Comparison of ENCODE assay signal across 10 mouse cellular contexts in genomic region chr8:11705818-11706217, GRCm38 (mm10). TPM values are rescaled to one million over a fixed set of nuclear protein-coding genes. Genes with fewer than 3 reads are reported as not detected.
DNase-seq lines count a peak whose midpoint lies in the region; ATAC-seq and TF ChIP-seq lines count a peak whose summit lies in the region.
"Had no signal": no experiment of that assay in that cellular context is flagged by ENCODE, and none has a peak within 500 bp of the region (broad histone marks: within the 10 kb centered on the region; RNA-seq: fewer than 3 reads in every experiment).

No protein-coding gene starts in this region.

- peaks cover 6% of the 10 kb centered on the region for H3K27me3 ChIP-seq in limb, embryonic 13.5 days
- H3K27me3 ChIP-seq in limb, embryonic 10.5 days (ENCODE audit: low read depth, poor library complexity, severe bottlenecking) = no peaks in the 10 kb centered on the region
- H3K27me3 ChIP-seq in thymus, adult 2 months (ENCODE audit: control insufficient read depth, insufficient read depth, low read length) = no peaks in the 10 kb centered on the region; the same call in 1 of the 2 replicates
- H3K27me3 ChIP-seq in neural tube, embryonic 15.5 days (replicated peaks) = no peaks in the 10 kb centered on the region; the same call in 1 of the 2 replicates

- no peak overlapping the region for H3K4me3 ChIP-seq in limb, embryonic 13.5 days
- H3K4me3 ChIP-seq in limb, embryonic 10.5 days = no peak overlapping the region
- no peak overlapping the region for H3K4me3 ChIP-seq in thymus, adult 2 months (ENCODE audit: control insufficient read depth, insufficient read depth, low read length)
- no peak overlapping the region for H3K4me3 ChIP-seq in neural tube, embryonic 15.5 days (replicated peaks)

- intact Hi-C loops in left cerebral cortex, postnatal 14 days (cut with DNase I) = loop anchor here (10.0 kb wide), 1 partner anchor 271 kb away; no protein-coding TSS in a partner anchor

- H3K9me3 ChIP-seq in limb, embryonic 13.5 days = no peaks in the 10 kb centered on the region
- H3K9me3 ChIP-seq in limb, embryonic 10.5 days (replicated peaks) = no peaks in the 10 kb centered on the region
- no peaks in the 10 kb centered on the region for H3K9me3 ChIP-seq in neural tube, embryonic 15.5 days (replicated peaks)

- WGBS in limb, embryonic 13.5 days = 83% methylated on average over 12 of the region's 12 CpGs
- WGBS in limb, embryonic 10.5 days = 92% methylated on average over 12 of the region's 12 CpGs
- WGBS in thymus, adult 2 months = 95% methylated on average over 12 of the region's 12 CpGs
- WGBS in neural tube, embryonic 15.5 days = 80% methylated on average over 12 of the region's 12 CpGs

- H3K27ac ChIP-seq in limb, embryonic 13.5 days = no peak overlapping the region
- H3K27ac ChIP-seq in limb, embryonic 10.5 days = no peak overlapping the region
- H3K27ac ChIP-seq in thymus, adult 2 months (ENCODE audit: control insufficient read depth, insufficient read depth, low read length) = no peak overlapping the region
- no peak overlapping the region for H3K27ac ChIP-seq in neural tube, embryonic 15.5 days (replicated peaks)

- no peak overlapping the region for H3K9ac ChIP-seq in limb, embryonic 13.5 days
- H3K9ac ChIP-seq in neural tube, embryonic 15.5 days (replicated peaks) = no peak overlapping the region

- no peaks in the 10 kb centered on the region for H3K36me3 ChIP-seq in limb, embryonic 13.5 days
- no peaks in the 10 kb centered on the region for H3K36me3 ChIP-seq in limb, embryonic 10.5 days
- no peaks in the 10 kb centered on the region for H3K36me3 ChIP-seq in thymus, adult 2 months (ENCODE audit: control insufficient read depth, insufficient read depth, low read length)
- H3K36me3 ChIP-seq in neural tube, embryonic 15.5 days = no peaks in the 10 kb centered on the region

- no peak for DNase-seq in limb, embryonic 10.5 days (ENCODE audit: low spot score)
- DNase-seq in gastrocnemius, postnatal 25 days = peak; percentile 67
- peak; percentile 69 to 73 for DNase-seq in left cerebral cortex, postnatal 14 days (ENCODE audit: low spot score in 2 of 2)
- DNase-seq in right cerebral cortex, postnatal 4 days = peak; percentile 43
- no peak for DNase-seq in thymus, adult 2 months
- no peak for DNase-seq in retina, embryonic 14.5 days (ENCODE audit: low spot score)

- no peaks in the 10 kb centered on the region for H3K4me1 ChIP-seq in limb, embryonic 13.5 days
- H3K4me1 ChIP-seq in limb, embryonic 10.5 days = peaks cover 7% of the 10 kb centered on the region
- H3K4me1 ChIP-seq in thymus, adult 2 months (replicated peaks; ENCODE audit: control insufficient read depth, insufficient read depth, low read length) = no peaks in the 10 kb centered on the region
- H3K4me1 ChIP-seq in neural tube, embryonic 15.5 days = no peaks in the 10 kb centered on the region

- ATAC-seq in limb, embryonic 13.5 days (ENCODE audit: low FRiP score, low read depth) = 0 out of 2 replicates have a peak, but pooled peaks have one; percentile 42
- ATAC-seq in neural tube, embryonic 15.5 days (ENCODE audit: low FRiP score) = no peak
- ATAC-seq: inflammation-experienced regulatory T-cells, adult 6 months had no signal

- TF ChIP-seq CTCF in thymus, adult 2 months (IDR thresholded peaks at IDR 0.05; ENCODE audit: borderline replicate concordance, control insufficient read depth, extremely low read depth, insufficient read depth, low read length, poor library complexity) = no peak

- TF ChIP-seq POLR2A in thymus, adult 2 months (IDR thresholded peaks at IDR 0.05; ENCODE audit: control insufficient read depth, extremely low read depth, insufficient read depth, low read length, poor library complexity) = no peak

- no peak overlapping the region for H3K4me2 ChIP-seq in limb, embryonic 13.5 days (replicated peaks)
- H3K4me2 ChIP-seq in neural tube, embryonic 15.5 days = no peak overlapping the region

RNA-seq across cellular contexts. Expression of gene 1700016D06Rik, which starts 5.0 kb away (rescaled TPM):
- 0.11 TPM in 1 of 2 replicates, not detected in the other for polyA plus RNA-seq in limb, embryonic 13.5 days (2015; fragmentation: Nextera tagmentation; extraction: Ambion mirVana)
- polyA plus RNA-seq in limb, embryonic 10.5 days (2016; fragmentation: Nextera tagmentation; extraction: Ambion mirVana) = 0.21 TPM in 1 of 2 replicates, not detected in the other
- total RNA-seq in gastrocnemius, postnatal 25 days (2021) = not detected
- not detected for total RNA-seq in left cerebral cortex, postnatal 14 days (2021)
- not detected in 2 replicates for polyA plus RNA-seq in thymus, adult 2 months (2012; rRNA removed)
- polyA plus RNA-seq in neural tube, embryonic 15.5 days (2015; fragmentation: Nextera tagmentation; extraction: Ambion mirVana) = not detected in 2 replicates
- polyA plus RNA-seq: inflammation-experienced regulatory T-cells, adult 6 months; liver, embryonic 16.5 days had no signal

RNA-seq across cellular contexts. Expression of gene Arhgef7, which starts 21.7 kb away (rescaled TPM):
- polyA plus RNA-seq in limb, embryonic 13.5 days (2015; fragmentation: Nextera tagmentation; extraction: Ambion mirVana) = 46.5 and 52.3 TPM in 2 replicates
- 52.4 and 59.1 TPM in 2 replicates for polyA plus RNA-seq in limb, embryonic 10.5 days (2016; fragmentation: Nextera tagmentation; extraction: Ambion mirVana)
- 10 to 100 TPM; 56.0 to 61.4 TPM for total RNA-seq in gastrocnemius, postnatal 25 days (2021)
- total RNA-seq in left cerebral cortex, postnatal 14 days (2021) = 100 to 1,000 TPM; 172 to 189 TPM
- 36.1 and 36.6 TPM in 2 replicates for polyA plus RNA-seq in thymus, adult 2 months (2012; rRNA removed)
- 54.4 and 62.3 TPM in 2 replicates for polyA plus RNA-seq in neural tube, embryonic 15.5 days (2015; fragmentation: Nextera tagmentation; extraction: Ambion mirVana)

Comparison
In these comparisons a context has a peak if more than half of its experiments do, and no peak if none do; other contexts are left out.
1. DNase-seq: peak in gastrocnemius, postnatal 25 days (single experiment), left cerebral cortex, postnatal 14 days (2 of 2) and right cerebral cortex, postnatal 4 days (single experiment); none in limb, embryonic 10.5 days (single experiment), thymus, adult 2 months (single experiment) and retina, embryonic 14.5 days (single experiment).